Mouse (Mus musculus): ENCODE measurements around the gene Tmem101. TPM values are rescaled to one million over a fixed set of nuclear protein-coding genes. Genes with fewer than 3 reads are reported as not detected.

Gene Tmem101
- 32.8 and 36.1 TPM in 2 replicates for polyA plus RNA-seq (2014; fragmentation: Nextera tagmentation; extraction: Ambion mirVana)

DNA sequence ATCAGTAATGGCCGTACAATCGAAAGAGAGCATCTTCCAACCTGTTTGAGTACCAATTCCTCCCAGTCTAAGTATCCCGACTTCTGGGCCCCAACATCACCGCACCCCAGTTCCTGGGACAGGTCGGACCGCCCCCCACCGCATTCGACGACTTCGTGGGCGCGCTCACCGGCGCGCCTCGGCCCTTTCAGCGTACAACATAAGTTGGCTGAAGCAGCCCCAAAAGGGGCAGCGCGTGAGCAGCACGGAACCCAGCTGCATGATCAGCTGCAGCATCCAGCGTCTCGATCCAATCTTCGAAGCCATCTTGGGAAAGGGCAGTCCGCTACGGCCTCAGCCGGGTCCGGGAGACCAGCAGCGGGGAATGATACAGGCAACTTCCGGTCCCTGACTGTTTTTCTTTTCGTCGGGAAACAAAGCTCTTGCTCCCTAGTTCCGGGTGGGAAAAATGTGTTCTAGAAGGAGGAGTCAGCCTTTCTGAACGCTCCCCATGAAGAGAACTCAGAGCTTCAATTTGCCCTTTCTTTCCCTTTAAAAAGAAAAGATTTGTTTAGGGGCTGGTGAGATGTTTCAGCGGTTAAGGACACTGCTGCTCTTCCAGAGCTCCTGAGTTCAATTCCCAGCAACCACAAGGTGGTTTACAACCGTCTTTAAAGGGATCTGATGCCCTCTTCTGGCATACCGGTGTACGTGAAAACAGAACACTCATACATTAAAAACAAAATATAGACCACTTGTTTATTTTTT, at the start of gene Tmem101:
Gene Tmem101 (minus strand): TSS at position 366 of the 747 bp plus-strand sequence.
- Histone ChIP-seq H3K27ac (replicated peaks; ENCODE audit: low read depth, low read length) (peak within 1 kb of the TSS; percentile 77), H3K4me3 (replicated peaks; ENCODE audit: low read depth, low read length) (peak within 1 kb of the TSS; percentile 61), H3K4me2 (ENCODE audit: low read length) (peak within 1 kb of the TSS; percentile 70), H3K9ac (replicated peaks; ENCODE audit: low read length) (peak within 1 kb of the TSS; percentile 66), H3K27me3 (ENCODE audit: control insufficient read depth, insufficient read depth, low read length) (no peaks in the 10 kb centered on the region), H3K9me3 (ENCODE audit: control insufficient read depth, low read length) (no peaks in the 10 kb centered on the region), H3K4me1 (ENCODE audit: control insufficient read depth, insufficient read depth, low read length) (peaks cover 3% of the 10 kb centered on the region; the same call in 1 of the 2 replicates), H3K36me3 (ENCODE audit: control insufficient read depth, insufficient read depth, low read length) (peaks cover 16% of the 10 kb centered on the region)
- peak; percentile 95 for DNase-seq
- WGBS = under 1% methylated on average over 37 of the region's 37 CpGs
- ATAC-seq (ENCODE audit: low FRiP score, low TSS enrichment) = peak; percentile 86; the same call in 1 of the 2 replicates

GRCm38 (mm10) chr11:102201408-102201821, 45.2 kb upstream of the Tmem101 start:
- WGBS = 83% methylated on average over 12 of the region's 12 CpGs
- no peak for ATAC-seq (ENCODE audit: low FRiP score, low TSS enrichment)
- H3K4me1 ChIP-seq (ENCODE audit: control insufficient read depth, insufficient read depth, low read length) = no peaks in the 10 kb centered on the region

GRCm38 (mm10) chr11:102199856-102200255, 43.7 kb upstream of the Tmem101 start:
- Histone ChIP-seq H3K36me3 (ENCODE audit: control insufficient read depth, insufficient read depth, low read length) (peaks cover 99% of the 10 kb centered on the region), H3K9me3 (ENCODE audit: control insufficient read depth, low read length) (no peaks in the 10 kb centered on the region), H3K4me3 (replicated peaks; ENCODE audit: low read depth, low read length) (no peak overlapping the region), H3K27ac (replicated peaks; ENCODE audit: low read depth, low read length) (no peak overlapping the region), H3K27me3 (ENCODE audit: control insufficient read depth, insufficient read depth, low read length) (no peaks in the 10 kb centered on the region), H3K9ac (replicated peaks; ENCODE audit: low read length) (no peak overlapping the region), H3K4me2 (ENCODE audit: low read length) (no peak overlapping the region), H3K4me1 (ENCODE audit: control insufficient read depth, insufficient read depth, low read length) (no peaks in the 10 kb centered on the region)
- DNase-seq = no peak
- ATAC-seq (ENCODE audit: low FRiP score, low TSS enrichment) = no peak
- 92% methylated on average over 9 of the region's 9 CpGs for WGBS

More at GRCm38 (mm10) chr11:102201408-102201821, 45.2 kb upstream of the Tmem101 start:
- no peak overlapping the region for H3K27ac ChIP-seq (replicated peaks; ENCODE audit: low read depth, low read length)
- no peak for DNase-seq
- H3K4me3 ChIP-seq (replicated peaks; ENCODE audit: low read depth, low read length) = no peak overlapping the region
- H3K9ac ChIP-seq (replicated peaks; ENCODE audit: low read length) = no peak overlapping the region
- peaks cover 99% of the 10 kb centered on the region for H3K36me3 ChIP-seq (ENCODE audit: control insufficient read depth, insufficient read depth, low read length)
- no peaks in the 10 kb centered on the region for H3K27me3 ChIP-seq (ENCODE audit: control insufficient read depth, insufficient read depth, low read length)
- no peaks in the 10 kb centered on the region for H3K9me3 ChIP-seq (ENCODE audit: control insufficient read depth, low read length)
- no peak overlapping the region for H3K4me2 ChIP-seq (ENCODE audit: low read length)

GRCm38 (mm10) chr11:102198245-102198644, 42.0 kb upstream of the Tmem101 start:
- H3K9ac ChIP-seq (replicated peaks; ENCODE audit: low read length) = no peak overlapping the region

DNA sequence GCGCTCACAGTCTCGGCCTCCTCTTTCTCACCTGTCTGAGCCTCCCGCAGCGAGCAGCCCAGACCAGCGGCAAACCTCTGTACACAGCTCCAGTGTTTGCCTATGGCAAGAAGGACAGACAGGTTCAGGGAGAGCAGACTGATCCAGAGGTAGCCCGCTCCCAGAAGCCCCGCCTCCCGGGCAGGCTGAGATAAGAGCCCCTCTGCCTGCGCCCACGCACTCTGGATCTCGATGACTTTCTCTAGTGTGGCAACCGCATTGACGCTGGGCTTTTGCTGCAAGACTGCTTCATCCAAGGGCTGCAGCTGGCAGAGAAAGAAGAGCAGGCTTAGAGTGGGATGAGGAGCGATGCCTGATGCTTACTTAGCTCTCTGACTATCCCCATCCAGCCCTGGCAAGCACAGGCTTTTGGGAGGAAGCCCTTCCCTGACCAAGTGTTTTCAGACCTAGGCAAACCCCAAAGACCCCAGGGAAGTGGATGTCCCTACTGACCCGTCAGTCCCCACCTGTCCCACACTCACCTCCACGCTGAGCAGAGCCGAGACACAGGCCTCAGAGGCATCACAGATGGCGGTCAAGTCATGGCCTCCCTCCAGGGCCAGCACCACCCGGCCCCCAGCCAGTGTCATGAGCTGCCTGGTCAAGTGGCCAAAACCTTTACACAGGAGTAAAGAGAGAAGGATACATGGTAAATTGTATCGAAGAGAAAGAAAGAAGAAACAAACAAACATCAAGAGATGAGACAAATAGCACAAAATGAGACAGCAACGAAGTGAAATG, 40.0 kb upstream of the Tmem101 start:
- Histone ChIP-seq H3K4me2 (ENCODE audit: low read length) (no peak overlapping the region), H3K27ac (replicated peaks; ENCODE audit: low read depth, low read length) (no peak overlapping the region), H3K4me3 (replicated peaks; ENCODE audit: low read depth, low read length) (no peak overlapping the region), H3K4me1 (ENCODE audit: control insufficient read depth, insufficient read depth, low read length) (0 out of 2 replicates have a peak, but pooled peaks cover 1% of the 10 kb centered on the region), H3K27me3 (ENCODE audit: control insufficient read depth, insufficient read depth, low read length) (no peaks in the 10 kb centered on the region), H3K36me3 (ENCODE audit: control insufficient read depth, insufficient read depth, low read length) (peaks cover 88% of the 10 kb centered on the region), H3K9me3 (ENCODE audit: control insufficient read depth, low read length) (no peaks in the 10 kb centered on the region), H3K9ac (replicated peaks; ENCODE audit: low read length) (no peak overlapping the region)
- DNase-seq = no peak
- no peak for ATAC-seq (ENCODE audit: low FRiP score, low TSS enrichment)
- 90% methylated on average over 21 of the region's 21 CpGs for WGBS

More at GRCm38 (mm10) chr11:102198245-102198644, 42.0 kb upstream of the Tmem101 start:
- H3K27me3 ChIP-seq (ENCODE audit: control insufficient read depth, insufficient read depth, low read length) = no peaks in the 10 kb centered on the region
- peaks cover 99% of the 10 kb centered on the region for H3K36me3 ChIP-seq (ENCODE audit: control insufficient read depth, insufficient read depth, low read length)
- H3K9me3 ChIP-seq (ENCODE audit: control insufficient read depth, low read length) = no peaks in the 10 kb centered on the region
- 61% methylated on average over 6 of the region's 6 CpGs for WGBS
- DNase-seq (no peak), ATAC-seq (ENCODE audit: low FRiP score, low TSS enrichment) (no peak)
- H3K27ac ChIP-seq (replicated peaks; ENCODE audit: low read depth, low read length) = no peak overlapping the region
- no peaks in the 10 kb centered on the region for H3K4me1 ChIP-seq (ENCODE audit: control insufficient read depth, insufficient read depth, low read length)
- H3K4me3 ChIP-seq (replicated peaks; ENCODE audit: low read depth, low read length) = no peak overlapping the region
- no peak overlapping the region for H3K4me2 ChIP-seq (ENCODE audit: low read length)

DNA sequence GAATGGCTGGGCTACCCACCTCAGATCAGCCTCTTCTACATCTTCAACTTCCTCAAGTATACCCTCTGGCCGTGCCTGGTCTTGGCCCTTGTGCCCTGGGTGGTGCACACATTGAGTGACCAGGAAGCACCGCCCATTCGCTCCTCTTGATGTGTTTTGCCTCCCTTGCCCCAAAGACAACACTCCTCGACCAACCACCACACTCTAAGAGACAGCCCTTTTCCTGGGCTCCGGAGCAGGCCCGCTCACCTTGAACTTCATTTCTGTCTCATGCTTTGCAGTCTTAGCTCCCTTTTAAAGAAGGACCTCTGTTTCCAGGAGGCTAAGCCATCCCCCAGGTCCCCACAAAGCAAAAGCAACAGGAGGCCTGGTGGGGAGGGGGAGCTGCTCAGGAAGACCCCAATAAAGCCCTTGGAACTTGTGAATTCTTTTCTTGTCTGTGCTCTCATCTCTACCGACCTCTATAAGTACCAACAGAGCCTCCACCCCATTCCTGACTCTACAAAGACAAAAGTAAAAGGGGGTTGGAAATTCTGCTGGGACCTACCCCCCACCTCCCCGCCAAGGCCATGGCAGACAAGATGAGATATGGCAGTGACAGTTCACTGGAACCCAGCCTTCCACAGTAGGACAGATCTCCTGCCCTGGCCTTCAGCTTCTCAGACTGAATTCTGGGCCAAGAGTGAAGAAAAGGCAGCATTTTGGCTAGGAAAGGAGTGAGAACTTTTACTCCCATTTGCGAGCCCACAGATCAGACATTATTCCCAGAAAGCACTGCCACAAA, 37.6 kb upstream of the Tmem101 start:
- H3K36me3 ChIP-seq (ENCODE audit: control insufficient read depth, insufficient read depth, low read length) = peaks cover 64% of the 10 kb centered on the region
- no peak overlapping the region for H3K27ac ChIP-seq (replicated peaks; ENCODE audit: low read depth, low read length)
- H3K27me3 ChIP-seq (ENCODE audit: control insufficient read depth, insufficient read depth, low read length) = no peaks in the 10 kb centered on the region
- H3K9ac ChIP-seq (replicated peaks; ENCODE audit: low read length) = no peak overlapping the region
- WGBS = 84% methylated on average over 9 of the region's 9 CpGs
- no peaks in the 10 kb centered on the region for H3K9me3 ChIP-seq (ENCODE audit: control insufficient read depth, low read length)
- no peak overlapping the region for H3K4me2 ChIP-seq (ENCODE audit: low read length)
- no peak for ATAC-seq (ENCODE audit: low FRiP score, low TSS enrichment)
- no peak overlapping the region for H3K4me3 ChIP-seq (replicated peaks; ENCODE audit: low read depth, low read length)
- DNase-seq = no peak
- 0 out of 2 replicates have a peak, but pooled peaks cover 12% of the 10 kb centered on the region for H3K4me1 ChIP-seq (ENCODE audit: control insufficient read depth, insufficient read depth, low read length)

- H3K4me1 ChIP-seq (ENCODE audit: control insufficient read depth, insufficient read depth, low read length) = 0 out of 2 replicates have a peak, but pooled peaks cover 13% of the 10 kb centered on the region
- ATAC-seq (ENCODE audit: low FRiP score, low TSS enrichment) = no peak
- H3K36me3 ChIP-seq (ENCODE audit: control insufficient read depth, insufficient read depth, low read length) = peaks cover 34% of the 10 kb centered on the region
- H3K27me3 ChIP-seq (ENCODE audit: control insufficient read depth, insufficient read depth, low read length) = no peaks in the 10 kb centered on the region
- 54% methylated on average over 4 of the region's 4 CpGs for WGBS
- H3K4me2 ChIP-seq (ENCODE audit: low read length) = peak overlapping the region; percentile 65
- no peak overlapping the region; the same call in 1 of the 2 replicates for H3K9ac ChIP-seq (replicated peaks; ENCODE audit: low read length)
- H3K9me3 ChIP-seq (ENCODE audit: control insufficient read depth, low read length) = no peaks in the 10 kb centered on the region
- no peak overlapping the region for H3K27ac ChIP-seq (replicated peaks; ENCODE audit: low read depth, low read length)
- no peak for DNase-seq
- no peak overlapping the region for H3K4me3 ChIP-seq (replicated peaks; ENCODE audit: low read depth, low read length)
Measured at GRCm38 (mm10) chr11:102190848-102191247, 34.6 kb upstream of the Tmem101 start.

All from midbrain, embryonic 14.5 days (tissue).